Mouse (Mus musculus) neutrophil, adult 5-6 weeks (primary cell): ENCODE measurements around the gene C1ql1. TPM values are rescaled to one million over a fixed set of nuclear protein-coding genes. Genes with fewer than 3 reads are reported as not detected.

Source experiments
- ATAC-seq: fragments of 151-379, 151-347 bp; 2 replicates; pipeline ENCODE4 v1.8.0; 2017; ENCODE audit warnings: mild to moderate bottlenecking, moderate TSS enrichment; ENCODE audit not compliant: insufficient number of reproducible peaks, poor library complexity, low FRiP score, severe bottlenecking; ENCODE audit errors: extremely low read depth
- total RNA-seq: library from RNA; stranded (forward); fragments of 200-1000 nt; gene quantifications from 2 replicates; pipeline ENCODE4 v1.2.3, GENCODE M21; 2017

Gene C1ql1
- total RNA-seq, 1 experiment from 2014 or later: not detected

GRCm38 (mm10) chr11:102918077-102918476 is 28.4 kb downstream of the C1ql1 start:
- no peak for ATAC-seq

DNA sequence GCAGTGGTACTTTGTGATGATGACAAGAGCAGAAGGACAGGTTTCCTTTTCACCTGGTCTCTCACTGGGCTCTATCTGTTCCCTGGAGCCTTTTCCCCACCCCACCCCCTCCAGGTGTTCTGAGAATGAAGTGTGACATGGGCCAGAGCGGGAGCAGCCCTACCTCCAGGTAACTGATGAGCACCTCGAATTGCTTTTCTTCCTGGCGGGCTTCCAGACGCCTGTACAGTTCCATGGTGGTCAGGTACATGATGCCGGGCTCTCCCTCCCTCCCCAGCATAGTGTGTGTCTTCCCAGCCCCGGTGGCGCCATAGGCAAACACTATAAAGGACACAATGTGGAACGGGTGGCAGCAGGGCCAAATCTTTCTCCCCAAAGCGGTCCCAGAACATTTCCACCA is 31.1 kb downstream of the C1ql1 start:
- no peak for ATAC-seq

- ATAC-seq: no peak
Measured at GRCm38 (mm10) chr11:102911376-102911775, 35.1 kb downstream of the C1ql1 start.

DNA sequence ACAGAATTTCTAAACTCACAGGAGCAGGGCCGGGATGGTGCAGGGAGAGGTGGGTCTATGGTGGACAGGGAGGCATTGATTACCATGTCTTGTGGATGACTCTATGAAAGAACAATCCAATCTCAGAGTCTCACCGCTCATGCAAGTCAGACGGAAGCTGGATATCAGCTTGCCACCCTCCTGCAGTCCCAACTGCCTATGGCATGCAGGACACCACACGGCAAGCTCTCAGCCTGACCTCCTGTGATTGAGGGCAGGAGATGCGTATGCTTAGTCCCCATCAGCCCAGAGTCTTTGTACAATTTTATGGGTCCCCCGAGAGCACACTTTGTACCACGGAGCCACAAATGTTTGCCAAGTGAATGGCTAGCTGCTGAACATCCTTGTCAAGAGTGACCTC is 42.8 kb downstream of the C1ql1 start:
- ATAC-seq: no peak

- no peak for ATAC-seq
Measured at GRCm38 (mm10) chr11:102902107-102902506, 44.4 kb downstream of the C1ql1 start.

- no peak for ATAC-seq
Measured at GRCm38 (mm10) chr11:102901199-102901598, 45.3 kb downstream of the C1ql1 start.

GRCm38 (mm10) chr11:102900763-102901162 is 45.7 kb downstream of the C1ql1 start, which contains the start of gene Gfap:
Gfap (minus strand) TSS chr11:102900912.
- peak; percentile 59; the same call in 1 of the 2 replicates for ATAC-seq

DNA sequence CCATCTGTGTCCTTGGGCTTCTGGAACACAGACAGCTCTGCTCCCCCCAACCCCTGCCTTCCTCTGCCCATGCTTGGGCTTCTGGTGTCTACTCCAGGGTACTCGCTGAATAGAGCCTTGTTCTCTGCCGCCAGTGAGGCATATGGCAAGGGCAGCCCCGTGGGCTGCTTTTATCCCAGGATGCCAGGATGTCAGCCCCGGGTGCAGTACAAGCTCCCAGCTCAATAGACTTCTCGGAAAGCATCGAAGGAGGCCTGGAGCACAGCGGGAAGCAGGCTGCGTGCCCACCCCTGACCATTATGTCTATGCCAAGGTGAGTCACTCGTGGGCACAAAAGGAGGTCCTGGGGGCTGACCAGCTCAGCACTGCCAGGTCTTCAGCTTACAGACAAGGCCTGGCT is 48.1 kb downstream of the C1ql1 start:
- ATAC-seq: no peak

DNA sequence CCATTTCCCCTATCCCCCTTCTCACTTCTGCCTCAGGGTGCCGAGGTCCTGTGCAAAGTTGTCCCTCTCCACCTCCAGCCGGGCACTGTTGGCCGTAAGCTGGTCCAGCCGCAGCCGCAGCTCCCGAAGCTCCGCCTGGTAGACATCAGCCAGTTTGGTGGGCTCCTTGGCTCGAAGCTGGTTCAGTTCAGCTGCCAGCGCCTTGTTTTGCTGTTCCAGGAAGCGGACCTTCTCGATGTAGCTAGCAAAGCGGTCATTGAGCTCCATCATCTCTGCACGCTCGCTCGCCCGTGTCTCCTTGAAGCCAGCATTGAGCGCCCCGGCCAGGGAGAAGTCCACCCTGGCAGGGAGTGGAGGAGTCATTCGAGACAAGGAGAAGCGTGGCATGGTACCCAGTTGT is 49.8 kb downstream of the C1ql1 start:
- ATAC-seq: no peak

DNA sequence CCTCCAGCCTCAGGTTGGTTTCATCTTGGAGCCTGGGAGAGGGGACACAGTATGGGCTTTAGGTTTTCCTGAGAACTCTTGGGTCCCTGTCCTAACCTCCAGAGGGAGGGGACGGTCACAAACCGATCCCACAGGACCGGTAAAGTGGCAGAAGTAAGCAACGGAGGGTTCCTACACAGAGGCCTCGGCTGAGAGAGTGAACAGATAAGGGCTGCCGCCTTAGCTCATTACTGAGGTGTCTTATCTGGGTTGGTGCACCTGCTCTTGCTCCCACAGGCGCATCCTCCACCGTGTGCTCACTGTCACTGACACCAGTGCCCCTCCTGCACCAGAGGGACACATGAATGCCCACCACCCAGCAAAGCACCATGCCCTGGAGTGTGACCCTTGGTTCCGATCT is 50.7 kb downstream of the C1ql1 start:
- ATAC-seq: no peak

- ATAC-seq: no peak
Measured at GRCm38 (mm10) chr11:102894716-102895115, 51.8 kb downstream of the C1ql1 start.

DNA sequence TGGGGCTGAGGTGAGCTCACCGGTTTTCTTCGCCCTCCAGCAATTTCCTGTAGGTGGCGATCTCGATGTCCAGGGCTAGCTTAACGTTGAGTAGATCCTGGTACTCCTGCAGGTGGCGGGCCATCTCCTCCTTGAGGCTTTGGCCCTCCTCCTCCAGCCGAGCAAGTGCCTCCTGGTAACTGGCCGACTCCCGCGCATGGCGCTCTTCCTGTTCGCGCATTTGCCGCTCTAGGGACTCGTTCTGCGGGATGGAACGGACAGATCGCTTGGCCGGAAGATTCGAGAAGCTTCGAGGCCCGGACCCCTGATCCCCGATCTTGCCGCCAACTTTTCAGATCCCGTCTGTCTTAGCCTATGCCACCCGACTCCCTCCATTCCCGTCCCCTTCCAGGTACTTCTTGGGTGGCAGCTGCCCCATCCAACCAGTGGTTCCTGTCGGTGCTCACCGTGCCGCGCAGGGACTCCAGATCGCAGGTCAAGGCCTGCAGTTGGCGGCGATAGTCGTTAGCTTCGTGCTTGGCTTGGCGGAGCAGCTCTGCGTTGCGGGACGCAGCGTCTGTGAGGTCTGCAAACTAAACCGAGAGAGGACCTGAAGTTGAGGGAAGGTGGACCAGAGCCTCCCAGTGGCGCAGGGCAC is 53.4 kb downstream of the C1ql1 start:
- peak; percentile 71 for ATAC-seq

- ATAC-seq: no peak
Measured at GRCm38 (mm10) chr11:102890096-102890495, 56.4 kb downstream of the C1ql1 start.

Other genes with a start within 250 kb of the C1ql1 start
- 19.6 and 29.4 TPM in 2 replicates for gene Ccdc43, start 248.9 kb downstream of the C1ql1 start, total RNA-seq
- not detected in 2 replicates for gene Adam11, start 185.2 kb downstream of the C1ql1 start, total RNA-seq
- gene Gjc1, start 127.0 kb downstream of the C1ql1 start, total RNA-seq: not detected in 2 replicates
- gene Higd1b, start 110.8 kb downstream of the C1ql1 start, total RNA-seq: not detected in 2 replicates
- 49.1 and 60.2 TPM in 2 replicates for gene Eftud2, start 65.7 kb downstream of the C1ql1 start, total RNA-seq
- not detected in 2 replicates for gene Ccdc103, start 65.5 kb downstream of the C1ql1 start, total RNA-seq
- not detected in 2 replicates for gene Fam187a, start 61.5 kb downstream of the C1ql1 start, total RNA-seq
- gene Gfap, start 45.8 kb downstream of the C1ql1 start, total RNA-seq: 0.37 TPM in 1 of 2 replicates, not detected in the other
- gene Kif18b, start 21.6 kb downstream of the C1ql1 start, total RNA-seq: 0.37 TPM in 1 of 2 replicates, not detected in the other
- 29.8 and 30.0 TPM in 2 replicates for gene Nmt1, start 81.5 kb upstream of the C1ql1 start, total RNA-seq
- 12.0 and 15.5 TPM in 2 replicates for gene Dcakd, start 81.6 kb upstream of the C1ql1 start, total RNA-seq
- gene Plcd3, start 155.0 kb upstream of the C1ql1 start, total RNA-seq: 0.12 and 0.61 TPM in 2 replicates
- gene Acbd4, start 155.0 kb upstream of the C1ql1 start, total RNA-seq: 21.1 and 29.3 TPM in 2 replicates
- gene Hexim1, start 169.5 kb upstream of the C1ql1 start, total RNA-seq: 103 and 105 TPM in 2 replicates
- gene Hexim2, start 185.7 kb upstream of the C1ql1 start, total RNA-seq: 1.1 and 1.5 TPM in 2 replicates
- 383 and 400 TPM in 2 replicates for gene Fmnl1, start 224.4 kb upstream of the C1ql1 start, total RNA-seq